Mouse (Mus musculus): ENCODE data around the gene Reln.

DNA sequence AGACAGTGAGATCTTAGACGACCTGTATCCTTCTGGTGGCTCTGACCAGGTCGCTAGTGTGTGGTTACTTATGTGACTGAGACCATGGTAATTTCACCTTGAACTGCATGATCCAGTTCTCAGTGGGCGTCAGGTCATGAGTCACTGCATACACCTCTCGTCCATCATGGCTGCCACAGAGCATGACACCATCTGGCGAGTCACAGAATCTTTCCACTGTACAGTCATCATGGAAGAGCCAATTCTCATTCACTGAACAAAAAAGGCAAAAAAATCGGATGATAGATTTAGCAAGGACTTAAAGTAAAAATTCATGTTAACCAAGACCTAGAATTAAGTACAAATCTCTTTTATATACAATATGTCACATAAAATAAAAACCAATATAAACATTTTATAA, 424.2 kb downstream of the Reln start:
- no peak for TF ChIP-seq CTCF (IDR thresholded peaks at IDR 0.05; ENCODE audit: low read depth, low read length)
- no peak for TF ChIP-seq POLR2A (IDR thresholded peaks at IDR 0.05; ENCODE audit: insufficient read depth, low read length)
- TF ChIP-seq EP300 (IDR thresholded peaks at IDR 0.05; ENCODE audit: insufficient read depth, low read depth, low read length) = no peak

Data from ES-Bruce4 (cell line).